Mouse (Mus musculus): ENCODE results near the gene B4galnt3.

- no peak for TF ChIP-seq CTCF (IDR thresholded peaks at IDR 0.05; ENCODE audit: borderline replicate concordance, control insufficient read depth, extremely low read depth, insufficient read depth, low read length, poor library complexity)
- no peak for TF ChIP-seq POLR2A (IDR thresholded peaks at IDR 0.05; ENCODE audit: control insufficient read depth, extremely low read depth, insufficient read depth, low read length, poor library complexity)
Observed at GRCm38 (mm10) chr6:120319129-120319528, 24.8 kb upstream of the B4galnt3 start.

All from thymus, adult 2 months (tissue).